Mouse (Mus musculus) neural tube, embryonic 13.5 days (tissue): ENCODE measurements around the gene Mapk9. TPM values are rescaled to one million over a fixed set of nuclear protein-coding genes. Genes with fewer than 3 reads are reported as not detected.

Source experiments
- ATAC-seq: fragments of 200-750 bp; cut with Nextera tagmentation; 2 replicates; pipeline ENCODE4 v1.8.0; 2017; ENCODE audit warnings: low read depth, mild to moderate bottlenecking, moderate TSS enrichment, moderate library complexity
- H3K27ac ChIP-seq: fragments of 300-500 bp; sonication (generic); replicated peaks from 2 replicates; pipeline ENCODE4 v1.5.1; 2015; ENCODE audit warnings: moderate library complexity, mild to moderate bottlenecking, inconsistent platforms
- H3K27me3 ChIP-seq: fragments of 300-500 bp; sonication (generic); 2 replicates; pipeline ENCODE4 v1.6.1; 2015; ENCODE audit warnings: mild to moderate bottlenecking, inconsistent platforms
- H3K36me3 ChIP-seq: fragments of 300-500 bp; sonication (generic); 2 replicates; pipeline ENCODE4 v1.6.1; 2015; ENCODE audit warnings: mild to moderate bottlenecking, inconsistent platforms
- H3K4me1 ChIP-seq: fragments of 300-500 bp; sonication (generic); replicated peaks from 2 replicates; pipeline ENCODE4 v1.6.1; 2015; ENCODE audit warnings: inconsistent platforms
- H3K4me2 ChIP-seq: fragments of 300-500 bp; sonication (generic); 2 replicates; pipeline ENCODE4 v1.6.1; 2015; ENCODE audit warnings: inconsistent platforms, mild to moderate bottlenecking, moderate library complexity
- H3K4me3 ChIP-seq: fragments of 300-500 bp; sonication (generic); 2 replicates; pipeline ENCODE4 v1.5.1; 2015; ENCODE audit warnings: mild to moderate bottlenecking, inconsistent platforms
- H3K9ac ChIP-seq: fragments of 300-500 bp; sonication (generic); 2 replicates; pipeline ENCODE4 v1.6.1; 2015; ENCODE audit warnings: moderate library complexity, mild to moderate bottlenecking, inconsistent platforms
- H3K9me3 ChIP-seq: fragments of 300-500 bp; sonication (generic); 2 replicates; pipeline ENCODE4 v1.6.1; 2016; ENCODE audit warnings: inconsistent platforms
- WGBS: fragments of 180-500 bp; shearing (Covaris S2); methylation state at CpG from one replicate; pipeline ENCODE4 v1.1.7; 2015; 5-methylcytosine and 5-hydroxymethylcytosine counted together
- polyA plus RNA-seq: library from polyadenylated mRNA; unstranded; fragments of >200 nt; fragmentation: Nextera tagmentation; extraction: Ambion mirVana; gene quantifications from 2 replicates; pipeline ENCODE4 v1.2.1, GENCODE M21; 2015

Gene Mapk9
- polyA plus RNA-seq, 1 experiment from 2014 or later: 56.0 TPM

DNA sequence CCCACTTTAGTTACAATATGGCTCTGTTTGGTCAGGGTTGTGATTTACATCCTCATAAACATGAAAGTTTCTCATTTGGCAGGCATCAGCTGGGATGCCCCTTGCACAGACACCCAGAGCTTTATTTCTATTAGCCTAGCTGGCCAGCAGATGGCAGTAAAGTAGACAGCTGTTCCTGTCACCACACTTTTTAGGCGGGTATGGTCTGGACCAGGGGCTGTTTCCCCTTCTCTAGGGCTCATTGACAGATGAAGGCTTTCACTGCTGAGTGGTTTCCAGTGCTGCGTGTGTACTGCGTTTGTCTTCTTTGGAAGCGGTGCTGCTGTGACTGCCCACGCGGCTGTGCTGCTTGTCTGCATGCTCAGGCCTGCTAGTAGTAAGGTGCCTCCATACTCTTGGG lies 25.4 kb downstream of the Mapk9 start:
- Histone ChIP-seq H3K4me3 (no peak overlapping the region), H3K4me2 (no peak overlapping the region), H3K27ac (no peak overlapping the region), H3K27me3 (no peaks in the 10 kb centered on the region), H3K9ac (no peak overlapping the region), H3K4me1 (peaks cover 7% of the 10 kb centered on the region), H3K9me3 (no peaks in the 10 kb centered on the region), H3K36me3 (peaks cover 64% of the 10 kb centered on the region)
- no peak; the same call in 1 of the 2 replicates for ATAC-seq
- WGBS: 58% methylated on average over 6 of the region's 6 CpGs

- 92% methylated on average over 6 of the region's 6 CpGs for WGBS
- H3K27ac ChIP-seq: no peak overlapping the region
Observed at GRCm38 (mm10) chr11:49872779-49873178, 26.2 kb downstream of the Mapk9 start.

DNA sequence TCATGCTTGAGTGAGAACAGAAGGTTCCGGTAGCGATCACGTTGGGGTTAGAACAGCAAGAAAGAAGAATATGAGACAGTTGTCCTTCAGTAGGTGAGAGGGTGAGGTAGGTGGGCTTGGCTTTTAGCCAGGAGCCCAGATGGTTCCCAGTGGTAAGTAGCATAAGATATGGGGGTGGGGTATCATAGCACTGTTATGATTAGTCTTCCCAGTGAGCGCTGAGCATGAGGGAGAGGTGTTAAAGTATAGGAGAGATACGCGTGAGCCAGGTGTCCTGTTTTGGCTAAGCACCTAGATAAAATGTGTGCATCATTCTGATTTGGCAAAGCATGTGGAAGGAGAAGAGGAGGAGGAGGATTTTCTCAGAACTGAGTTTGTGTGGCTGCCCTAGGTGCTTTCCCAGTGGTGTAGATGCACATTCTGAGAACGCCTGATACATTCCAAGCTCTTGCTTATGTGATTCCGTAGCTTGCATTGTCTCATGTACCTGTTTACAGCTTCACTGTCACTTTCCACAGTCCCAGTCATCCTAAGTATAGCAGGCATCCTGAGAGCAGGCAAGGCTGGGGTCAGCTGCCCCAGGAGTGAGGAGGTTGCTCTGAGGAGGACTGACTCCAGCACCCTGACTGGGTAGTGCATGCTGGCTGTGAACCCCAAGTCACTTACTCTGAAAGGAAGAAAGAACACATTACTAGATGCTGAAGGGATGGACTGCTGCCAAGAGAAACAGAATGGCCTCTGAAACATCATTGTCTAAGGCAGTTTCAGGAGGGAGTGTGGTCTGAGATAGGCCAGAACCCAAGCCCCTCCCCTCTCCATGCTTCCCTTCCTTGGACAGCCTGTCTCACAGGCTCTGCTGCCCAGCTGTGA lies 30.6 kb downstream of the Mapk9 start:
- Histone ChIP-seq H3K36me3 (peaks cover 57% of the 10 kb centered on the region), H3K27me3 (no peaks in the 10 kb centered on the region), H3K9ac (no peak overlapping the region), H3K4me3 (no peak overlapping the region), H3K4me2 (no peak overlapping the region), H3K27ac (0 out of 2 replicates have a peak overlapping the region, but pooled peaks have one; percentile 7), H3K9me3 (no peaks in the 10 kb centered on the region), H3K4me1 (peaks cover 15% of the 10 kb centered on the region)
- peak; percentile 43 for ATAC-seq
- 79% methylated on average over 8 of the region's 8 CpGs for WGBS

More at GRCm38 (mm10) chr11:49872779-49873178, 26.2 kb downstream of the Mapk9 start:
- H3K4me2 ChIP-seq: no peak overlapping the region
- H3K27me3 ChIP-seq: no peaks in the 10 kb centered on the region
- H3K9ac ChIP-seq: no peak overlapping the region
- peaks cover 56% of the 10 kb centered on the region for H3K36me3 ChIP-seq
- ATAC-seq: no peak
- H3K9me3 ChIP-seq: no peaks in the 10 kb centered on the region
- H3K4me1 ChIP-seq: peaks cover 15% of the 10 kb centered on the region
- H3K4me3 ChIP-seq: no peak overlapping the region

- H3K27ac ChIP-seq: no peak overlapping the region
- peaks cover 60% of the 10 kb centered on the region for H3K36me3 ChIP-seq
- H3K4me3 ChIP-seq: no peak overlapping the region
- no peaks in the 10 kb centered on the region for H3K27me3 ChIP-seq
- H3K4me2 ChIP-seq: no peak overlapping the region
- H3K9me3 ChIP-seq: no peaks in the 10 kb centered on the region
- no peak overlapping the region for H3K9ac ChIP-seq
- WGBS: 93% methylated on average over 3 of the region's 3 CpGs
- ATAC-seq: no peak
- peaks cover 15% of the 10 kb centered on the region for H3K4me1 ChIP-seq
Observed at GRCm38 (mm10) chr11:49879950-49880642, 33.5 kb downstream of the Mapk9 start.

- H3K4me2 ChIP-seq: no peak overlapping the region
- no peak for ATAC-seq
- WGBS: 95% methylated on average over 3 of the region's 3 CpGs
- H3K4me3 ChIP-seq: no peak overlapping the region
- no peaks in the 10 kb centered on the region for H3K9me3 ChIP-seq
- H3K4me1 ChIP-seq: no peaks in the 10 kb centered on the region
- H3K27me3 ChIP-seq: no peaks in the 10 kb centered on the region
- H3K9ac ChIP-seq: no peak overlapping the region
- H3K36me3 ChIP-seq: peaks cover 53% of the 10 kb centered on the region
- H3K27ac ChIP-seq: no peak overlapping the region
Observed at GRCm38 (mm10) chr11:49883394-49883793, 36.8 kb downstream of the Mapk9 start.

DNA sequence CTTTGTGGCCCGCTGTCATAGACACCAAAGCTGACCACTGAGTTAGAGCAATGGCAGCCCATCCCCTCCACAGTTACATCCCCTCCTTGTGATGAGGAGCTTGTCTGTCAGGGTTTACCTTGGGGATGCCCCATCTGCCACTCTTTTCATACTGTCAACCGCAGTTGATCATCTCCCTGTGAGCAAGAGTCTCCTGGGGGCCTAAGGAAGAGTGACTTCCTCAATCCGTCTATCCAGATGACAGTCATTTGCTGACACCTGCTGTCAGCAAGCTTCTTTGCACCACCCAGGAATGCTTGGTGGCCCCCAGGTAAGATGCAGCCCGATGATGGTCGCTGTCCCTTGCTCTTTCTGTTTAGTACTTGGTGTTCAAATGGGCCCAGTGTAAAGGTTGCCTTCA lies 41.9 kb downstream of the Mapk9 start:
- Histone ChIP-seq H3K9me3 (no peaks in the 10 kb centered on the region), H3K27me3 (no peaks in the 10 kb centered on the region), H3K9ac (no peak overlapping the region), H3K36me3 (peaks cover 32% of the 10 kb centered on the region), H3K4me1 (no peaks in the 10 kb centered on the region), H3K27ac (no peak overlapping the region), H3K4me2 (no peak overlapping the region), H3K4me3 (no peak overlapping the region)
- WGBS: 83% methylated on average over 5 of the region's 5 CpGs
- ATAC-seq: no peak

DNA sequence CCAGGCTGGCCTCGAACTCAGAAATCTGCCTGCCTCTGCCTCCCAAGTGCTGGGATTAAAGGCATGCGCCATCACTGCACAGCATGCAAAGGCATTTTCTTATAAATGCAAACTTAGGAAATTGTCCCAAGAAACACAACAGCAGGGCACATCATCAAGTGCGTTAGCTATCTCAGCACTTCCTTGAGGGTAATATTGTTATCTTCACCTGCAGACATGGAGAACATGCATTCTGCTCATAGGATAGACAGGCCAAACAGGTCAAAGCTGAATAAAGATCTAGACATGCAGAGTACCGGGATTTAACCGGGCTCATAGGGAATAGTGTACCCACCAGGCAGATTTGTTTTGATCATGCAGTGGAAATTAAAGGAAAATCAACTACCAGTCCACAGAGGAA lies 45.4 kb downstream of the Mapk9 start:
- H3K4me3 ChIP-seq: no peak overlapping the region
- H3K4me2 ChIP-seq: no peak overlapping the region
- H3K4me1 ChIP-seq: no peaks in the 10 kb centered on the region; the same call in 1 of the 2 replicates
- no peak for ATAC-seq
- peaks cover 12% of the 10 kb centered on the region; the same call in 1 of the 2 replicates for H3K36me3 ChIP-seq
- H3K9ac ChIP-seq: no peak overlapping the region
- no peak overlapping the region for H3K27ac ChIP-seq
- no peaks in the 10 kb centered on the region for H3K9me3 ChIP-seq
- no peaks in the 10 kb centered on the region for H3K27me3 ChIP-seq
- WGBS: 89% methylated on average over 5 of the region's 5 CpGs

- H3K36me3 ChIP-seq: peaks cover 12% of the 10 kb centered on the region; the same call in 1 of the 2 replicates
- ATAC-seq: no peak
- WGBS: 68% methylated on average over 11 of the region's 11 CpGs
- no peak overlapping the region for H3K9ac ChIP-seq
- H3K4me1 ChIP-seq: no peaks in the 10 kb centered on the region; the same call in 1 of the 2 replicates
- H3K27me3 ChIP-seq: peaks cover 3% of the 10 kb centered on the region; the same call in 1 of the 2 replicates
- H3K9me3 ChIP-seq: peaks cover 7% of the 10 kb centered on the region; the same call in 1 of the 2 replicates
- no peak overlapping the region; the same call in 1 of the 2 replicates for H3K27ac ChIP-seq
- H3K4me2 ChIP-seq: no peak overlapping the region
- H3K4me3 ChIP-seq: no peak overlapping the region
Observed at GRCm38 (mm10) chr11:49893806-49894205, 47.3 kb downstream of the Mapk9 start.

DNA sequence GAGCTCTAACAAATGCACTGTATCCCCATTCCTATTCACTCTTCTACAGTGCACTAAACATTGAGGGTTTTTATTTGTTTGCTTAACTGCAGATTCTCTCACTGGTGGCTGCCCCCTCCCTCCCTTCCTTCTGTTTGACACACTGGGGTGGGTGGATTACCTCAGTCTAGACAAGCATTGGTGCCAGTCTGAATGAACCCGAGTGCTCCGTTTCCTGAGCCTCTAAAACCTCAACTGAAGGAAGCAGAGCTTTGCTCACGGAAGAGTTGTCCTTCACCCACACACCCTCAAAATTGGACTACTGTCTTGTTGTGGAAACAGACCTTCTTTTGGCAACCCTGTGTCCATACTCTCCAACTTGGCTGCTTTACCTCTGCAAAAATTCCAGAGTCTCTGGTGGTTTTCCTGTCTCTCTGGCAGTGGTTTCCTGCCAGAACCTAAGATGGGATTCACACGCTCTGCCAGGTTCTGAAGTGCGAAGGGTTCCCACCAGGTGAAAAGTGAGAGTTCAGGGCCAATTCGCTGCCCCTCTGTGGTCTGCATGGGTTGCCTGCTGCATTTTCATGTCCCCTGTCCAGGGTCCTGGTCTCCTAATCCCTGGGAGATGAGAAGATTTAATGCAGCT lies 49.5 kb downstream of the Mapk9 start:
- Histone ChIP-seq H3K27ac (no peak overlapping the region), H3K4me1 (peaks cover 3% of the 10 kb centered on the region), H3K9me3 (peaks cover 7% of the 10 kb centered on the region; the same call in 1 of the 2 replicates), H3K4me2 (no peak overlapping the region), H3K36me3 (0 out of 2 replicates have a peak, but pooled peaks cover 6% of the 10 kb centered on the region), H3K9ac (no peak overlapping the region), H3K4me3 (no peak overlapping the region), H3K27me3 (peaks cover 23% of the 10 kb centered on the region)
- WGBS: 68% methylated on average over 6 of the region's 6 CpGs
- ATAC-seq: no peak

- H3K4me3 ChIP-seq: no peak overlapping the region
- H3K9me3 ChIP-seq: peaks cover 7% of the 10 kb centered on the region; the same call in 1 of the 2 replicates
- no peak overlapping the region for H3K4me2 ChIP-seq
- 53% methylated on average over 6 of the region's 6 CpGs for WGBS
- no peak overlapping the region for H3K9ac ChIP-seq
- ATAC-seq: no peak
- peaks cover 45% of the 10 kb centered on the region for H3K27me3 ChIP-seq
- H3K36me3 ChIP-seq: 0 out of 2 replicates have a peak, but pooled peaks cover 6% of the 10 kb centered on the region
- H3K4me1 ChIP-seq: peaks cover 14% of the 10 kb centered on the region
- no peak overlapping the region for H3K27ac ChIP-seq
Observed at GRCm38 (mm10) chr11:49900043-49900442, 53.5 kb downstream of the Mapk9 start.

DNA sequence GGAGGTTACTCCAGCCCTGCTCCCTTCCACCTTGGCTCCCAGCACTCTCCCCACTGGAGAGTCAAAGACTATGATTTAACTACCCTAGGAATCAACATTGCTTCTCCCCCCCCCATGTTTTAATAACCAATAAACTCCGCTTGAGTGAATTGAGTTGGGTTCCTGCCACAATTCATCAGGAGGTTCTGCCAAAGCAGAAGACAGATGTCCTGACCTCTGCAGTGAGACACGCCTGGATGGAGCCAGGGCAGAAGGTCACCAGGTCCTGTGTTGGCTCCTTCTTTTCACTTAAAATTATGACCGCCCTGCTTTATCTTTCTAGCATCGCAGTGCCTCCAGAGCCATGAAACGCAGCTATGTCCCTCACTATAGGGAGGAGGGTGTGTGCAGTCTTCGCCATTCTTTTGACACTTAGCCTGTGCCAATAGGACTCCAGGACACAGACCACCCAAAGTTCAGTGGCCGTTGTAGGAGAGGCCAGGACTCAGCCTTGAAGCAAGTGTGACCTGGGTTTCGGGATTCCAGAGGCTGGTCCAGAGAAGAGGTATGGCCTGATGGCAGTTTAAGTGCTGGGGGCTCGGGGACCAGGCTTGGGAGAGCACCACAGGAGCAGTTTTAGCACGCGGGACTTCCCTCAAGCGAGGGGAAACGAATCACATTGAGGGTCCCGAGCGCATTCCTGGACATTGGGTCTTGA lies 54.6 kb downstream of the Mapk9 start:
- Histone ChIP-seq H3K27ac (0 out of 2 replicates have a peak overlapping the region, but pooled peaks have one; percentile 23), H3K9ac (peak overlapping the region; percentile 84), H3K27me3 (peaks cover 45% of the 10 kb centered on the region), H3K9me3 (peaks cover 7% of the 10 kb centered on the region; the same call in 1 of the 2 replicates), H3K4me3 (peak overlapping the region; percentile 67), H3K36me3 (0 out of 2 replicates have a peak, but pooled peaks cover 6% of the 10 kb centered on the region), H3K4me2 (peak overlapping the region; percentile 95), H3K4me1 (peaks cover 14% of the 10 kb centered on the region)
- WGBS: 17% methylated on average over 15 of the region's 15 CpGs
- peak; percentile 48 for ATAC-seq
